Mouse (Mus musculus) cerebellum, postnatal 4 days (tissue): ENCODE measurements at regions not wholly inside any gene's neighbourhood (a gene's known extent, or its start where the extent isn't known, plus 50 kb on each side); places are given as distances from the start of the nearest gene placed in this dataset.
A peak's percentile ranks its signal among the peaks of the same experiment; 100 is the strongest.

Experiments
- DNase-seq, 2 experiments: peaks; one replicate each; pipeline ENCODE4 v3.0.0; 2022; ENCODE audit warnings: low spot score in 2 of 2, mixed read lengths in 1 of 2

DNA sequence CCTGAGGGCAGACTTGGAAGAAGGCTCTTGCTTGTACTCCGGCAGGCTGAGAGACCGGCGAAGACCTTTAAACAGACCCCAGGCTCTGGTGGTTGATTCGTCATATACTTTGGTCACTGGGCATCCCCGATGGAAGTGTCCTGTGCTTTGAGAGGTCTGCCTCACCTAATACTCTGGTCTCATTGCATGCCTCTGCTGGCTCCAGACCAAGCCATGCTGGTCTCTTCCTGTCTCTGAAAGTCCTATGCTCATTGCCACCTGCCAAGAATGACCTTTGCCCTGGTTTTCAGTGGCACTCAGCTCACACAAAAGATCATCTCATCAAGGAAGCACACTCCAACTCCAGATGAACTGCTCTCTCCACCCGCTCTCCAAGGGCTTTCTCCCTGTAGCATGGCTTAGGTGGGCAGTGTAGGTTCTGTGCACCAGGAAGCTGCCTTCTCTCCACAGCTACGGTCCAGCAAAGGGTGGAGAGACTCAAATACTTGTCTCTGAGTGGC is 126.0 kb upstream of the Rcn1 start:
- DNase-seq = no peak

GRCm38 (mm10) chr2:105528535-105528934 is 129.4 kb upstream of the Rcn1 start:
- DNase-seq = no peak

GRCm38 (mm10) chr2:105544099-105544498 is 124.6 kb upstream of the Pax6 start:
- DNase-seq = no peak

- no peak for DNase-seq
Measured at GRCm38 (mm10) chr2:105552092-105552491, 116.6 kb upstream of the Pax6 start.

DNA sequence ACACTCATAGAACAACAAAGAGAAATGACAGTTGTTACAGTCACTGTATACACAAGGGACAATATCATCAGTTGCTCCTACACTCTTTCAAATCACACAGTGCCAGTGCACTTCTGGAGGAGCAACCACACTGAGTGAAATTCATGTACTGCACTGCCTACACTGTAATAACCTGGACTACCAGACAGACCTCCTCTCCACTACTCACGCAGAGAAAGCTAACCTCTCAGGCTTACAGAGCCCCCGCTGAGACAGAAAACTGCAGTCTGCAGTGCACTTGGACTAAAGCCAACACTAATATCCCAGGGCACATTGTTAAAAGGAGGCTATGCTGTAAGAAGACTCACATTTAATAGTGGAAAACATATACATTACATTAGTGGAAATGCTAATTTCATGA is 81.9 kb upstream of the Pax6 start:
- DNase-seq = no peak

DNA sequence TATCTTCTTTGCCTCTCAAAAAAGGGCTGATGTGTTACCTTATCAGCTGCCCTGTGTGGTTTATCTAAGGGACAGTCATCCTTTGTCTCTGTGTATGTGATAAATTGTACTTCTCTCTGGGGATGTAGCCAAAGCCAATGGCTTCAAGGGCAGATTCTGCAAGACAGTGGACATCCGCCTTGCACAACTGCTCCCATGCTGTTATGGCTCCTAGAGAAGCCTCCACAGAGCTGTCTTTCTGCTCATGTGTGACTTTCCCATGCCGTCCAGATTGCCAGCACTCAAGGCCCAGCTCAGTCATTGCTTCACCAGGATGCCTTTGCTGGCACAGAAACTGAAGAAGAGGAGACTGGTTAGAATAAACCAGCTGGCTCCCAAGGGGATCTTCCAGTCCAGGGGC is 74.6 kb upstream of the Pax6 start:
- no peak for DNase-seq

- peak in 1 of 2 experiments; percentile 69 for DNase-seq
Measured at GRCm38 (mm10) chr2:105604553-105605116, 64.1 kb upstream of the Pax6 start.

DNA sequence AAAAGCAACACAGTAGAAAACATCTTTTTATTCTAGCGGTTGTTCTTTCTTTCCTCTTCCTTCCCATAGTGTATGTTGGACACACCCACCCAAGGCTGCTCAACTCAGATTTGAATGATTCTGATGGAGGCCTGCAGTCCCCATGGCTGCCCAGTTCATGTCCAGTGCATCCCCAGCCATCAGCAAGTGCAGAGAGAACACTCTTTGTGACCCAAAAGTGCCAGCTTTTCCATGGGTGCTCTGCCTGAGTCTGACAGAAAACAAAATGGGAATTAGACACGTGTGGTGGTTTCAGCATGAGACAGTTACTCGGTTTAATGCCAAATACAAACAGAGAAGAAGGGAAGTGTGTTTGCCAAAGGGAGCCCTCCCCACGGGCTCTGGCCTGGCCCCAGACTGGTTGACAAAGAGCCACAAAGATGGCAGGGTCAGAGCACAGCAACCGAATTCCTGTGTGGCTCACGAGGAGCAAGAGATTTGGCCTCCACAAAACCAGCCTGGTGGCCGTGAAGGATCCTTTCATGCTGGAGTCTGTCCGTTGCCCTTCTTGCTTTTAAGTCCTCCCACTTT is 60.6 kb upstream of the Pax6 start:
- peak in 1 of 2 experiments; percentile 78 for DNase-seq

DNA sequence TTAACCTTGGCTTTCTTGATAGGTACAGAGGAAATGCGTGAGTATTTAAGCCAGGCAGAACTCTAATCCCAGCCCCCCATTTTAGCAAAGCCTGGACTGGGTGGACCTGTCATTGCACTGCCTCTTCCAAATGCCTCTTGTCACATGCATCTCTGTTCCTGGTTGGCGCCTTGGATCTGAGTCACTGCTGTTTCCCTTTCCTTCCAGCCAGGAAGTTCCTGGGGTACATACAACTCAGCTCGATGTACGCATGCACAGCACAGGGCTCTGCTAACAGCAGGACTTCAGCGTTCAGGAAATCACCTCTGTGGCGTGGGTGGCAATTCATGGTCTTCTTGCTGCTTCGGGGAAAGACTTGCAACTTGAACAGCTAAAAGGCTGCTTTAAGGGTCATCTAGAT is 59.9 kb upstream of the Pax6 start:
- DNase-seq = no peak

DNA sequence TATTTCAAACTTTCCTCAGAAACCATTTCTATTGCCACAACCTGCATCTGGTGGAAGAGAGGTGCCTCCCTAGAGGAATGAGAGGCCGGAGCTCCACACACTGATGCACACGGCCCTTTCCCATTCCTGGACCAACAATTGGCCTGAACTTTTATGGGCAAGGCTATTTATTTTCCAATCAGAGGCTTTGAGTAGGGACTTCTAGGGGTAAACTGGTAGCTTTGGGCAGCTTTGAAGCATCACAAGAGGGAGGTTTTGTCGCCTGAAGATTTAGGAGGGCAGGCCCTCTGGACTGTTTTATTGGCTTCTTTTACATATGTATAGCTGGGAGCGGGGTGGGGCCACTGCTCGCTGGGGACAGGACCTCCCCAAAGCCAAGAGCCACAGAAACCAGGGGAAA is 57.7 kb upstream of the Pax6 start:
- no peak for DNase-seq

DNA sequence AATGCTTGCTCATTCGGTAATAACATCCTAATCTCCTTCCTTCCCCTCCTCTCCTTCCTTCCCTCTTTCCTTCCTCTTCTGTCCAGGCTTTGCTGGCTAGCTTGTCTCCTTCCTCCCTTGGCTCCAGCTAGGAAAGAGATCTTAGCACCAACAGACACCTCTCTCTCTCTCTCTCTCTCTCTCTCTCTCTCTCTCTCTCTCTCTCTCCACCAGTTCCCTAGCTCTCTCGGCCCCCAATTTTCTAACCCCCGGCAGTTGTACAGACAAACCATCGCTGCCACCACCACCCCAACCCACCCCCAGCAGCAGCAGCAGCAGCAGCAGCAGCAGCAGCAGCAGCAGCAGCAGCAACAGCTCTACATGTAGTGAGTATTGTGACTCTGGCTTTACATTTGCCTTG is 57.0 kb upstream of the Pax6 start:
- DNase-seq = no peak

GRCm38 (mm10) chr2:105612051-105612664 is 56.5 kb upstream of the Pax6 start:
- no peak for DNase-seq

DNA sequence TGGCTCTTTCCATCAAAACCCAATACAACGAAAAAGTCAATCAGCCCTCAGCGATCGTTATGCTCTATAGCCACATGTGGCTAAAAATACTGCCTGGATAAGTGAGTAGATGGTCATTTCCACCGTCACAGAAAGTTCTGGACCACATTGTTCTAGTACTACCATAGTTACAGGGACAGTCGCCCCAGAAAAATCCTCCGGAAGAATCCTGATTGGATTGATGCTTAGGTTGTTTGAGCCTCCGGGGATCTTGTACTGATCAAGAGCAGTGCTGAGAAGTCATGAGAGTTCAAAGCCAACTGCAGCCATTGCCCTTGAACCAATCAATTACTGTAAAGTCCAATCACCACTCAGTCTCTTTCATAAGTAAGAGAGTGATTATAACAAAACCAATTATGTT is 56.0 kb upstream of the Pax6 start:
- no peak for DNase-seq

DNA sequence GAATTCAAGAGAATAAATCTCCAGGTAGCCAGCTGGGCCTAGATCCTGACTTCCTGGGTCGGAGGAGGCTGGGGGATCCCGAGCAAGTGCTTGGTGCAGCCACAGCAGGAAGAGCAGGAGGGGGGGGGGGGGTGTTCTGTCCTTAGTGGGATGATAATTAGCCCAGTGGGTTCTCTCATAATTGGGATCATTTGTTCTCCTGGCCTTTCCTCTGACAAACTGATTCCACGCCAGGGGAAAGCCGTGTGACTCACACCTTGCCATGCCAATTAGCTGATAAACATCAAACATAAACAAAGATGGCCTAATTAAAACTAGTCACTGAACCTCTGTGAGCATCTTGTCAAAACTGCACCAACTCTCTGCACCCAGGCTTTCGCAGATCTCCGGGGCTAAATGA is 55.5 kb upstream of the Pax6 start:
- DNase-seq = no peak

GRCm38 (mm10) chr2:105615891-105616733 is 52.6 kb upstream of the Pax6 start:
- DNase-seq = peak in 1 of 2 experiments; percentile 66
